12 mouse cellular contexts compared by ENCODE assay signal in the genomic region with DNA sequence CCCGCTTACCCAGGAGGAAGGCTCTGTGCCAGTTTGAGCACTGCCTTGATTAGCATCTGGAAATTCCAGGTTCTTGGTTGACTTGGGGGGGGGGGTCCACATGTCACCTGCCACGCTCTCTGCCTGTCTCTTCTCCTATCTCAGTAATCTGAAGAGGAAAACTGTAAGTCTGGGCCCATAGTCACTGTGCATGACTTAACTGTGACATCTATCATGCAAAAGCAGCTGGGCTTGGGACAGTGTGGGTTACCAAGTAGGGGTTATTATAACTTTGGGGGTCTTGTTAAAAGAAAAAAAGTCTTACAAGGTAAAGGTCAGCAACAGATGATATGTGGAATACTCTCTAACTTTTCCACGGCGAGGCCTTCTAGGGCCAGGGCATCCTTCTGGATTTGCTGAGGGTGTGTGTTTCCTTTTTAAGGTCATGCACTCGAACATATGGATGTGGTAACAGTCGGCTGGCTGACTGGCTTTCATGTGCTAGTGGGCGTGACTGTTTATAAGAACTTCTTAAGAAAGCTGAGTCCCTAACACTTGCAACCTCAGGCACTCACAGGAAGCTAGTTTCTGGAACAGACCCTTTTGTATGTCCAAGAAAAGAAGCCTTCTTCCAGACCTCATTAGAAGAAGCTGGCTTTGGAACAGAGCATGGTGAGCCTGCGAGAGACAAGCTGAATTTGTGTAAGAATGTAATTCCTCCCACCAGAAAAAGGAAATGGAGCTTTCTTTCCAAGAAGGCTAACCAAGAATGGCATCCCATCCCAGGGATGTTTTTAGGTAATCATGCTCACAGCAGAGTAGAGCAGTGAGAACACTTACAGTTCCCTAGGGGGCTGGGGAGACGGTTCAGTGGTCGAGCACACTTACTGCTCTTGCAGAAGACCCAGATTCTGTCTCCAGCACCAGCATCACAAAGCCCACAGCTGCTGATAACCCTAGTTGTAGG. TPM values are rescaled to one million over a fixed set of nuclear protein-coding genes. Genes with fewer than 3 reads are reported as not detected.
DNase-seq lines count a peak whose midpoint lies in the region; ATAC-seq lines count a peak whose summit lies in the region.
"Had no signal": no experiment of that assay in that cellular context is flagged by ENCODE, and none has a peak within 500 bp of the region (broad histone marks: within the 10 kb centered on the region; RNA-seq: fewer than 3 reads in every experiment).

No protein-coding gene starts in this region.

- 69% methylated on average over 10 of the region's 10 CpGs for WGBS in neural tube, embryonic 15.5 days
- 55% methylated on average over 10 of the region's 10 CpGs for WGBS in forebrain, embryonic 15.5 days
- 65% methylated on average over 10 of the region's 10 CpGs for WGBS in midbrain, embryonic 14.5 days

- peak; percentile 31 for DNase-seq in neural tube, embryonic 10.5 days (ENCODE audit: extremely low spot score, low spot score)
- DNase-seq in induced T-regulatory cell, adult 2 months (ENCODE audit: low read depth): peak; percentile 54
- no peak for DNase-seq in adrenal gland, postnatal 14 days
- no peak for DNase-seq in midbrain, embryonic 14.5 days
- DNase-seq in urinary bladder, postnatal 10 days (ENCODE audit: low spot score): no peak
- DNase-seq: gastrocnemius, postnatal 10 days had no signal

- no peak overlapping the region for H3K4me2 ChIP-seq in neural tube, embryonic 15.5 days
- H3K4me2 ChIP-seq in forebrain, embryonic 15.5 days (replicated peaks): no peak overlapping the region
- H3K4me2 ChIP-seq in midbrain, embryonic 14.5 days (ENCODE audit: low read length): no peak overlapping the region
- H3K4me2 ChIP-seq: embryonic facial prominence, embryonic 13.5 days had no signal

- ATAC-seq in neural tube, embryonic 15.5 days (ENCODE audit: low FRiP score): no peak
- peak; percentile 68; the same call in 1 of the 2 replicates for ATAC-seq in monocyte, adult 5-6 weeks (replicated peaks; ENCODE audit: insufficient number of reproducible peaks, low FRiP score, low TSS enrichment, poor library complexity, severe bottlenecking)
- no peak for ATAC-seq in forebrain, embryonic 15.5 days (replicated peaks)
- no peak for ATAC-seq in midbrain, embryonic 14.5 days (ENCODE audit: low FRiP score, low TSS enrichment)

- H3K36me3 ChIP-seq in neural tube, embryonic 15.5 days: no peaks in the 10 kb centered on the region
- no peaks in the 10 kb centered on the region for H3K36me3 ChIP-seq in forebrain, embryonic 15.5 days
- H3K36me3 ChIP-seq in midbrain, embryonic 14.5 days (ENCODE audit: control insufficient read depth, insufficient read depth, low read length): no peaks in the 10 kb centered on the region
- H3K36me3 ChIP-seq: embryonic facial prominence, embryonic 13.5 days; G1E had no signal

- H3K9me3 ChIP-seq in neural tube, embryonic 15.5 days (replicated peaks): no peaks in the 10 kb centered on the region
- no peaks in the 10 kb centered on the region for H3K9me3 ChIP-seq in forebrain, embryonic 15.5 days
- no peaks in the 10 kb centered on the region for H3K9me3 ChIP-seq in midbrain, embryonic 14.5 days (ENCODE audit: control insufficient read depth, low read length)
- H3K9me3 ChIP-seq: embryonic facial prominence, embryonic 13.5 days had no signal

- H3K9ac ChIP-seq in neural tube, embryonic 15.5 days (replicated peaks): no peak overlapping the region
- no peak overlapping the region for H3K9ac ChIP-seq in forebrain, embryonic 15.5 days (replicated peaks)
- no peak overlapping the region for H3K9ac ChIP-seq in midbrain, embryonic 14.5 days (replicated peaks; ENCODE audit: low read length)
- H3K9ac ChIP-seq: embryonic facial prominence, embryonic 13.5 days; liver, embryonic 14.5 days had no signal

- no peak overlapping the region for H3K27ac ChIP-seq in neural tube, embryonic 15.5 days (replicated peaks)
- H3K27ac ChIP-seq in forebrain, embryonic 15.5 days (replicated peaks): no peak overlapping the region
- no peak overlapping the region for H3K27ac ChIP-seq in midbrain, embryonic 14.5 days (replicated peaks; ENCODE audit: low read depth, low read length)
- H3K27ac ChIP-seq: embryonic facial prominence, embryonic 13.5 days; liver, embryonic 14.5 days had no signal

- H3K4me1 ChIP-seq in neural tube, embryonic 15.5 days: 0 out of 2 replicates have a peak, but pooled peaks cover 4% of the 10 kb centered on the region
- no peaks in the 10 kb centered on the region for H3K4me1 ChIP-seq in forebrain, embryonic 15.5 days
- H3K4me1 ChIP-seq in midbrain, embryonic 14.5 days (ENCODE audit: control insufficient read depth, insufficient read depth, low read length): no peaks in the 10 kb centered on the region

- no peak overlapping the region for H3K4me3 ChIP-seq in neural tube, embryonic 15.5 days (replicated peaks)
- H3K4me3 ChIP-seq in forebrain, embryonic 15.5 days: no peak overlapping the region
- H3K4me3 ChIP-seq in midbrain, embryonic 14.5 days (replicated peaks; ENCODE audit: low read depth, low read length): no peak overlapping the region
- H3K4me3 ChIP-seq: embryonic facial prominence, embryonic 13.5 days had no signal

- H3K27me3 ChIP-seq in neural tube, embryonic 15.5 days (replicated peaks): no peaks in the 10 kb centered on the region
- H3K27me3 ChIP-seq in forebrain, embryonic 15.5 days: no peaks in the 10 kb centered on the region
- no peaks in the 10 kb centered on the region for H3K27me3 ChIP-seq in midbrain, embryonic 14.5 days (ENCODE audit: control insufficient read depth, insufficient read depth, low read length)
- H3K27me3 ChIP-seq: embryonic facial prominence, embryonic 13.5 days had no signal

RNA-seq across cellular contexts. Expression of gene Lpp, which starts 53.7 kb away (rescaled TPM):
- 10.6 and 19.5 TPM in 2 replicates for polyA plus RNA-seq in neural tube, embryonic 15.5 days (2015; fragmentation: Nextera tagmentation; extraction: Ambion mirVana)
- total RNA-seq in monocyte, adult 5-6 weeks (2017): 7.8 to 20.2 TPM (median 8.9 TPM) in 3 replicates
- 10.7 and 11.2 TPM in 2 replicates for polyA plus RNA-seq in forebrain, embryonic 15.5 days (2015; fragmentation: Nextera tagmentation; extraction: Ambion mirVana)
- total RNA-seq in adrenal gland, postnatal 14 days (2021): 56.7 and 61.6 TPM in 2 replicates
- polyA plus RNA-seq in midbrain, embryonic 14.5 days (2014; fragmentation: Nextera tagmentation; extraction: Ambion mirVana): 5.8 and 9.6 TPM in 2 replicates
- polyA plus RNA-seq: G1E had no signal

Comparison
In these comparisons a context has a peak if more than half of its experiments do, and no peak if none do; other contexts are left out.
1. DNase-seq: peak in neural tube, embryonic 10.5 days (single experiment) and induced T-regulatory cell, adult 2 months (single experiment); none in adrenal gland, postnatal 14 days (single experiment), midbrain, embryonic 14.5 days (single experiment) and urinary bladder, postnatal 10 days (single experiment).